Mouse (Mus musculus) heart, adult 2 months (tissue): ENCODE data around the gene Chd9. TPM values are rescaled to one million over a fixed set of nuclear protein-coding genes. Genes with fewer than 3 reads are reported as not detected.

Source experiments
- DNase-seq, 2 experiments: peaks; one replicate each; pipeline ENCODE4 v3.0.0; 2021
- H3K27ac ChIP-seq: fragments of 200-600 bp; 2 replicates; pipeline ENCODE4 v1.8.1; 2022
- H3K27me3 ChIP-seq: fragments of 200-500 bp; 2 replicates; pipeline ENCODE4 v1.6.1; 2012; ENCODE audit warnings: mild to moderate bottlenecking, low read length, inconsistent platforms, mixed read lengths; ENCODE audit not compliant: control insufficient read depth, insufficient read depth
- H3K36me3 ChIP-seq: fragments of 200-500 bp; 2 replicates; pipeline ENCODE4 v1.6.1; 2012; ENCODE audit warnings: low read length, inconsistent platforms; ENCODE audit not compliant: control insufficient read depth, insufficient read depth
- H3K4me1 ChIP-seq: fragments of 200-500 bp; 2 replicates; pipeline ENCODE4 v1.6.1; 2011; ENCODE audit warnings: low read length; ENCODE audit not compliant: control insufficient read depth, insufficient read depth
- H3K4me3 ChIP-seq: fragments of 200-600 bp; 2 replicates; pipeline ENCODE4 v1.8.1; 2022
- H3K79me2 ChIP-seq: fragments of 200-500 bp; replicated peaks from 2 replicates; pipeline ENCODE4 v1.6.1; 2012; ENCODE audit warnings: mild to moderate bottlenecking, inconsistent platforms, low read length, moderate library complexity, mixed read lengths; ENCODE audit not compliant: control insufficient read depth, insufficient read depth
- H3K9ac ChIP-seq: fragments of 200-500 bp; 2 replicates; pipeline ENCODE4 v1.6.1; 2012; ENCODE audit warnings: low read depth, mild to moderate bottlenecking, control low read depth, inconsistent platforms, low read length, mixed read lengths
- CTCF ChIP-seq: fragments of 200-600 bp; IDR thresholded peaks from 2 replicates; pipeline ENCODE4 v1.8.1; 2022; ENCODE audit warnings: antibody characterized with exemption, mild to moderate bottlenecking, moderate library complexity
- EP300 ChIP-seq: fragments of 200-500 bp; IDR thresholded peaks from 2 replicates; pipeline ENCODE4 v1.6.1; 2011; ENCODE audit warnings: low read depth, low read length, control low read depth; ENCODE audit not compliant: insufficient read depth
- POLR2A ChIP-seq: fragments of 200-500 bp; IDR thresholded peaks from 2 replicates; pipeline ENCODE4 v1.6.1; 2011; ENCODE audit warnings: mild to moderate bottlenecking, low read depth, low read length, control low read depth; ENCODE audit not compliant: insufficient read depth
- WGBS: fragments of 180-500 bp; shearing (Covaris S2); methylation state at CpG from one replicate; pipeline ENCODE4 v1.1.7; 2018; 5-methylcytosine and 5-hydroxymethylcytosine counted together
- intact Hi-C: fragments of 180-260 bp; cut with DNase I; formaldehyde crosslinking; loops from one replicate; pipeline ENCODE4 v1.15.1; 2025
- polyA plus RNA-seq: library from polyadenylated mRNA; depleted of rRNA; stranded (reverse); fragments of >200 nt; gene quantifications from 2 replicates; pipeline ENCODE4 v1.2.3, GENCODE M21; 2012
- total RNA-seq, 2 experiments: library from RNA; stranded (reverse); gene quantifications; 2 replicates each; pipeline ENCODE4 v1.2.3; 2021

The Chd9 gene
- total and polyA plus RNA-seq, 3 experiments, result 43.5 to 54.6 (median 49.7) TPM

- TF ChIP-seq POLR2A, result no peak
- TF ChIP-seq CTCF, result peak; percentile 36
- 79% methylated on average over 10 of the region's 10 CpGs for WGBS
- Histone ChIP-seq H3K36me3 (no peaks in the 10 kb centered on the region), H3K4me3 (no peak overlapping the region), H3K9ac (no peak overlapping the region), H3K27ac (no peak overlapping the region), H3K27me3 (no peaks in the 10 kb centered on the region), H3K79me2 (no peaks in the 10 kb centered on the region), H3K4me1 (no peaks in the 10 kb centered on the region)
- intact Hi-C loops, result no loop called here
- no peak for DNase-seq
These were observed 14.4 kb upstream of the Chd9 start for GRCm38 (mm10) chr8:90813602-90814320.

GRCm38 (mm10) chr8:90816061-90816882 lies 11.9 kb upstream of the Chd9 start:
- no peaks in the 10 kb centered on the region for H3K27me3 ChIP-seq
- H3K9ac ChIP-seq, result no peak overlapping the region
- intact Hi-C loops, result no loop called here
- H3K79me2 ChIP-seq, result no peaks in the 10 kb centered on the region
- no peak overlapping the region for H3K4me3 ChIP-seq
- no peak overlapping the region for H3K27ac ChIP-seq
- 77% methylated on average over 23 of the region's 23 CpGs for WGBS
- TF ChIP-seq POLR2A (no peak), EP300 (no peak), CTCF (no peak)
- H3K4me1 ChIP-seq, result no peaks in the 10 kb centered on the region
- H3K36me3 ChIP-seq, result no peaks in the 10 kb centered on the region
- DNase-seq, result no peak

GRCm38 (mm10) chr8:90817293-90817692 lies 10.9 kb upstream of the Chd9 start, which contains the start of gene Gm19935:
Gene Gm19935, minus strand, starts transcription at chr8:90817393.
- no peak within 1 kb of the TSS for H3K4me3 ChIP-seq
- H3K9ac ChIP-seq, result no peak within 1 kb of the TSS
- no peaks in the 10 kb centered on the region for H3K27me3 ChIP-seq
- H3K79me2 ChIP-seq, result no peaks in the 10 kb centered on the region
- H3K27ac ChIP-seq, result no peak within 1 kb of the TSS
- no peaks in the 10 kb centered on the region for H3K36me3 ChIP-seq
- intact Hi-C loops, result no loop called here
- H3K4me1 ChIP-seq, result no peaks in the 10 kb centered on the region
- 80% methylated on average over 2 of the region's 2 CpGs for WGBS
- TF ChIP-seq POLR2A, result no peak
- TF ChIP-seq EP300, result no peak
- no peak for TF ChIP-seq CTCF
- DNase-seq, result no peak

- H3K27me3 ChIP-seq, result no peaks in the 10 kb centered on the region
- no peaks in the 10 kb centered on the region for H3K36me3 ChIP-seq
- no peak for TF ChIP-seq CTCF
- TF ChIP-seq EP300, result no peak
- no peak for TF ChIP-seq POLR2A
- DNase-seq, result no peak
- no peak overlapping the region for H3K4me3 ChIP-seq
- WGBS, result 76% methylated on average over 9 of the region's 9 CpGs
- no peaks in the 10 kb centered on the region for H3K4me1 ChIP-seq
- no peak overlapping the region for H3K9ac ChIP-seq
- H3K79me2 ChIP-seq, result no peaks in the 10 kb centered on the region
- intact Hi-C loops, result no loop called here
- no peak overlapping the region for H3K27ac ChIP-seq
These were observed 8.4 kb upstream of the Chd9 start for GRCm38 (mm10) chr8:90819561-90820320.

GRCm38 (mm10) chr8:90820321-90820696 lies 7.8 kb upstream of the Chd9 start:
- Histone ChIP-seq H3K4me1 (no peaks in the 10 kb centered on the region), H3K27me3 (no peaks in the 10 kb centered on the region), H3K79me2 (no peaks in the 10 kb centered on the region), H3K36me3 (no peaks in the 10 kb centered on the region), H3K4me3 (no peak overlapping the region), H3K9ac (no peak overlapping the region), H3K27ac (no peak overlapping the region)
- TF ChIP-seq CTCF, result no peak
- no peak for TF ChIP-seq POLR2A
- TF ChIP-seq EP300, result no peak
- intact Hi-C loops, result no loop called here
- 82% methylated on average over 4 of the region's 4 CpGs for WGBS
- DNase-seq, result no peak

- H3K4me3 ChIP-seq, result no peak overlapping the region
- TF ChIP-seq CTCF (no peak), EP300 (0 out of 2 replicates have a peak, but pooled peaks have one; percentile 56), POLR2A (peak; percentile 37; the same call in 1 of the 2 replicates)
- WGBS, result 12% methylated on average over 11 of the region's 11 CpGs
These were observed 5.7 kb upstream of the Chd9 start for GRCm38 (mm10) chr8:90822443-90822842.

More at GRCm38 (mm10) chr8:90822443-90822842, 5.7 kb upstream of the Chd9 start:
- intact Hi-C loops, result no loop called here
- Histone ChIP-seq H3K79me2 (no peaks in the 10 kb centered on the region), H3K36me3 (no peaks in the 10 kb centered on the region), H3K4me1 (no peaks in the 10 kb centered on the region), H3K27me3 (no peaks in the 10 kb centered on the region), H3K27ac (no peak overlapping the region), H3K9ac (no peak overlapping the region)
- peak in 1 of 2 experiments; percentile 61 for DNase-seq
